In genomic region chr4:44983131-44983740, GRCm38 (mm10) we compare ENCODE assay signal across 10 mouse cellular contexts. TPM values are rescaled to one million over a fixed set of nuclear protein-coding genes. Genes with fewer than 3 reads are reported as not detected.
DNase-seq lines count a peak whose midpoint lies in the region; ATAC-seq lines count a peak whose summit lies in the region.
"Had no signal": no experiment of that assay in that cellular context is flagged by ENCODE, and none has a peak within 500 bp of the region (broad histone marks: within the 10 kb centered on the region; RNA-seq: fewer than 3 reads in every experiment).

No protein-coding gene starts in this region.

- no peaks in the 10 kb centered on the region for H3K27me3 ChIP-seq in embryonic facial prominence, embryonic 13.5 days
- H3K27me3 ChIP-seq in liver, embryonic 12.5 days (replicated peaks): no peaks in the 10 kb centered on the region

- peak; percentile 34 for DNase-seq in kidney, adult 18-20 months
- DNase-seq in kidney, postnatal 14 days: no peak
- peak; percentile 20 for DNase-seq in R1 (ENCODE audit: low read depth, low spot score)
- no peak for DNase-seq in spleen, adult 12 weeks (ENCODE audit: low spot score)
- DNase-seq: gastrocnemius, postnatal 10 days; thymus, postnatal 36 days had no signal

- H3K27ac ChIP-seq in embryonic facial prominence, embryonic 13.5 days: no peak overlapping the region
- H3K27ac ChIP-seq in liver, embryonic 12.5 days: no peak overlapping the region; the same call in 1 of the 2 replicates

- H3K36me3 ChIP-seq in embryonic facial prominence, embryonic 13.5 days: peaks cover 42% of the 10 kb centered on the region
- peaks cover 46% of the 10 kb centered on the region for H3K36me3 ChIP-seq in liver, embryonic 12.5 days

- 80% methylated on average over 10 of the region's 10 CpGs for WGBS in embryonic facial prominence, embryonic 13.5 days
- 67% methylated on average over 10 of the region's 10 CpGs for WGBS in liver, embryonic 12.5 days (ENCODE audit: insufficient replicate concordance)

- ATAC-seq in embryonic facial prominence, embryonic 13.5 days (ENCODE audit: insufficient number of reproducible peaks, insufficient read depth, low FRiP score, low TSS enrichment, low read depth): no peak
- no peak for ATAC-seq in liver, embryonic 12.5 days
- ATAC-seq in frontal cortex, adult (ENCODE audit: low TSS enrichment): no peak
- ATAC-seq: inflammation-experienced regulatory T-cells, adult 6 months had no signal

- H3K4me2 ChIP-seq in embryonic facial prominence, embryonic 13.5 days: peak overlapping the region; percentile 83; the same call in 1 of the 2 replicates
- peak overlapping the region; percentile 82 for H3K4me2 ChIP-seq in liver, embryonic 12.5 days

- H3K9ac ChIP-seq in embryonic facial prominence, embryonic 13.5 days: peak overlapping the region; percentile 46; the same call in 1 of the 2 replicates
- peak overlapping the region; percentile 89 for H3K9ac ChIP-seq in liver, embryonic 12.5 days

- no peak overlapping the region for H3K4me3 ChIP-seq in embryonic facial prominence, embryonic 13.5 days
- peak overlapping the region; percentile 80 for H3K4me3 ChIP-seq in liver, embryonic 12.5 days

- peaks cover 26% of the 10 kb centered on the region for H3K4me1 ChIP-seq in embryonic facial prominence, embryonic 13.5 days
- H3K4me1 ChIP-seq in liver, embryonic 12.5 days: peaks cover 56% of the 10 kb centered on the region

- no peaks in the 10 kb centered on the region for H3K9me3 ChIP-seq in embryonic facial prominence, embryonic 13.5 days
- no peaks in the 10 kb centered on the region for H3K9me3 ChIP-seq in liver, embryonic 12.5 days (replicated peaks)

RNA-seq across cellular contexts. Expression of gene Grhpr, which starts 2.0 kb away (rescaled TPM):
- 47.1 and 53.2 TPM in 2 replicates for polyA plus RNA-seq in embryonic facial prominence, embryonic 13.5 days (2015; fragmentation: Nextera tagmentation; extraction: Ambion mirVana)
- polyA plus RNA-seq in liver, embryonic 12.5 days (2016; fragmentation: Nextera tagmentation; extraction: Ambion mirVana): 94.2 and 98.6 TPM in 2 replicates

RNA-seq across cellular contexts. Expression of gene Zbtb5, which starts 29.0 kb away (rescaled TPM):
- 28.8 and 29.2 TPM in 2 replicates for polyA plus RNA-seq in embryonic facial prominence, embryonic 13.5 days (2015; fragmentation: Nextera tagmentation; extraction: Ambion mirVana)
- polyA plus RNA-seq in liver, embryonic 12.5 days (2016; fragmentation: Nextera tagmentation; extraction: Ambion mirVana): 8.3 TPM in 2 replicates

RNA-seq across cellular contexts. Expression of gene Polr1e, which starts 35.1 kb away (rescaled TPM):
- polyA plus RNA-seq in embryonic facial prominence, embryonic 13.5 days (2015; fragmentation: Nextera tagmentation; extraction: Ambion mirVana): 38.8 and 48.9 TPM in 2 replicates
- polyA plus RNA-seq in liver, embryonic 12.5 days (2016; fragmentation: Nextera tagmentation; extraction: Ambion mirVana): 40.7 and 44.9 TPM in 2 replicates

Comparison
In these comparisons a context has a peak if more than half of its experiments do, and no peak if none do; other contexts are left out.
1. DNase-seq: peak in kidney, adult 18-20 months (single experiment) and R1 (single experiment); none in kidney, postnatal 14 days (single experiment) and spleen, adult 12 weeks (single experiment).